Mouse (Mus musculus) right cerebral cortex, adult 18-20 months (tissue): ENCODE data around the gene Tnik.

Experiments
- DNase-seq: peaks from one replicate; pipeline ENCODE4 v3.0.0; 2022; ENCODE audit warnings: mixed read lengths

Tnik gene

DNA sequence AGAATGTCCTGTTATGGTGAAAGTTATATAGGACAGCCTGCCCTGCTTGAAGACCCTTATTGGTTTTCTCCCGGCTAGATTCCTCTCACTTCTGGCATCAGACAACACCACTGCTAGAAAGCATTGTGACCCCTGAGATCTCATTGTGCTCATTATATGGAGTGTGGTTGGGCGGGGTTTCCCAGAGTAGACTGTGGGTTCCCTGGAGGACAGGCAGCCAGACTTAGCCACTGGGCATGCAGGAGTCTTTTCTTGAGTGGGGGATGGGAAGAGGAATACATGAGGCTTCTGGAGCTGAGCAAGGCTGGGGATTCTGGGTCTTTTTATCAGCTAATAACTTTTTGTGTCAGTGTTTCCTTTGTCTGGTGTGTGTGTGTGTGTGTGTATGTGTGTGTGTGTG, 153.0 kb downstream of the Tnik start:
- DNase-seq: no peak

DNA sequence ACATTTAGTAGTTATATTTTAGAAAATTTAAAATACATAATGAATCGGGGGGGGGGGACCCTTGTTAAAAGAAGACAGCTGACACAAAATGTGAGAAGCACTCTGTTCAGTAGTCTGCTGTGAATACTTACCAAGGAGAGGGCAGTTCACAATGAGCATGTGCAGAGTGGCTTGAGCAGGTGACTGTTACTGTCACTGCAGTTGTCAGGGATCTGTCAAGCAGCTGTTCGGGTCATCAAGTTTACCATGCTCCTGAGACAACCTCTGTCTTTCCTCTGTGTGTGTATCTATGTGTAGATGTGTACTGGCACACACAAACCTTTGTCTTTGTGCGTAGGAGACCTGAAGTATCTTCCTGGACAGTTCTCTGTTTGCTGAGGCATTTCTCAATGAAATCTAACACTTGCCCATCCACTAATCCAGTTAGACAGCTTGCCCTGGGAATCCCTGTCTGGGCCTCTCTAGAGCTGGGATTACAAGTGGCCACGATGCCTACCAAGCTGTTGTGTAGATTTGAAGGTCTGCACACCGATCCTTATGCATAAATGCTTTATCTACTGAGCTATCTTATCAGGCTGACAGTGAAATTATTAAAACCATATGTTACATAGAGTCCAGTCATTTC, 154.2 kb downstream of the Tnik start:
- DNase-seq: no peak

- no peak for DNase-seq
Observed at GRCm38 (mm10) chr3:28420194-28420593, 157.2 kb downstream of the Tnik start.

GRCm38 (mm10) chr3:28420698-28421097, 157.7 kb downstream of the Tnik start:
- DNase-seq: no peak

DNA sequence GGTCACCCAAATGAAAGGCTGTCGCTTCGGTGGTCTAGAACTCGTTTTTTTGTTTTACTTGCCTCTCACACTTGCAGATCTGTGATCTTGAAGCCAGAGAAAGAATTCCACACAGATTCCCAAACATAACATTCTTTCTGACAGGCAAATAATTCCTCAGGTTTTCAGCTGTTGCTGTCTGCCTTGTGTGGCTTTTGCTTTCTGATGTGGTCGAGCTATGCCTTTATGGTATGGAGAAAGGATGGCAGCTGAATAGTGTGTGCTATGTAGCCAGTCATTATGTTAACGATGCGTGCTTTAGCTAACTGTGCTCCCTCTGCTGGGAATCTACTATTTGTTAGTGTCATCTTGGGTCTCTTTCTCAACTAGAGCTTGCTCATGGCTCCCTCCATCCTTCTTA, 158.8 kb downstream of the Tnik start:
- DNase-seq: no peak

- DNase-seq: no peak
Observed at GRCm38 (mm10) chr3:28422221-28422620, 159.2 kb downstream of the Tnik start.

GRCm38 (mm10) chr3:28425911-28426310, 162.9 kb downstream of the Tnik start:
- no peak for DNase-seq

DNA sequence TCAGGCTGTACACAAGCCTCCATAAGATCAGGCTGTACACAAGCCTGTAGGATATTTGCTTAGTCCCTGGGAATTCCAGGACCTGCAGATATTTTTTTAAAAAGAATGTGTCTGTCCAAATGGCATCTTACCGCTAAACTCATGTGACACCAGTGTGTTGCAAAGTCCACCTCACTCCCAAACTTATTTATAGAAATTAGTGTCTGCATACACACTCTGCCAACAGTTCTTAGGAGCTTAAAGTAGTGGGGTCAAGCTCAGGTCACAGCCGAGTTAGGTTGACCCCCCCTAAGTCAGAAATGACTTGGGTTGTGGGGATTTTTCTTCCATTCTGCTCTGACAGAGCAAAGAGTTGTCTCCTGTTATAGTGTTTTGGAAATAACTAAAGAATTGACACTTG, 168.4 kb downstream of the Tnik start:
- DNase-seq: no peak

- no peak for DNase-seq
Observed at GRCm38 (mm10) chr3:28432321-28432720, 169.3 kb downstream of the Tnik start.

DNA sequence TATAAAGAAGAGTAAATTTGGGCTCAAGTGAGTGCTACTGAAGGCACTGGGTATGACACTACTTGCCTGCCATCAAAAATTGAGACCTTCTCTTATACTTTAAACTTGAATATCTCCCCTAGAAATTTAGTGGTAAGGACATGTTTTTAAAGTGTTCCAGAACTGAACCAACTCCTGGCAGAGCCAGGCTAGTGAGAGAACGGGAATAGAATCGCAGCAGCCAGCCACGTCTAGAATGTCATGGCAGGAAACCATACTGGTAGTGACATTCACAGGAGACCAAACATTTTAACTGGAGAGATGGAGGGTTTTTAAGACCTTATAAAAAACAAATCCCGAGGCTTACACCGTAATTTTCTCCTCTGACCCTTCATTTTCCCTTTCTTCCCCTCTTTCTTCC, 172.5 kb downstream of the Tnik start:
- DNase-seq: no peak

- no peak for DNase-seq
Observed at GRCm38 (mm10) chr3:28437429-28437828, 174.4 kb downstream of the Tnik start.

- peak; percentile 40 for DNase-seq
Observed at GRCm38 (mm10) chr3:28441545-28441944, 178.5 kb downstream of the Tnik start.

DNA sequence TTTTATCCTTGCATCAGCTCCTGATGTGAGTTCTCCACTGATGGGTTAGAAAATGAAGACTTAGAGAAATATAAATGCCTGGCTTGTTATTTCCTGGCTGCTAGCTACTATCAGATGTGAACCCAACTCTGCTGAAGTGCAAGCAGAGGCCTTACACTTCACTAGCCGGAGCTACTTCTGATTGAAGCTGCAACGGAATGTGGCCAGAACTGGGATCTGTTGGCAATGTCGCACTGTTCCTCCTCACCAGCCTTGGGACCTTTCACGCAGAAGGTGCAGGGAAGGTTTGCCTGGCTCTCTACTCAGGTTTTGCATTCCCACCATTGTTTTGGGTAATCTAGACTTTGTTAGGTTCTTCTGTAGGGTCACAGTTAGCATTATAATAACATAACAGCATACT, 179.1 kb downstream of the Tnik start:
- no peak for DNase-seq

DNA sequence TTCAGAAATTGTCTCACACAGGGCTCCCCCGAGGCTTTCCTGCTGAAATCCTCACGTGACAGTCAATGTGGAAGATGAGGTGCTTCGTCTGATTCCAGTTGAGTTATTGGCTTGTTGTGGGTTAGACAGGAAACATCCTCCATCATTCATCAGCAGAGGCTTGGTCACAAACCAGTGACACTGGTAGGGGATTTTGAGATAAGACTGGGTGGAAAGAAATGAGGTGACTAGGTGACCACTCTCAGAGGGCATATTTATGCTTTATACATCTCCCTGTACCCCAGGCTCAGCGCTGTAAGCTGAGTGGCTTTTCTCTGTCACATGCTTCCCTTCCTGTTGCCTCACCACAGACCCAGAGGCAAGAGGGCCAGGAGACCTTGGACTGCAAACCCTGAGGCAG, 184.9 kb downstream of the Tnik start:
- no peak for DNase-seq

DNA sequence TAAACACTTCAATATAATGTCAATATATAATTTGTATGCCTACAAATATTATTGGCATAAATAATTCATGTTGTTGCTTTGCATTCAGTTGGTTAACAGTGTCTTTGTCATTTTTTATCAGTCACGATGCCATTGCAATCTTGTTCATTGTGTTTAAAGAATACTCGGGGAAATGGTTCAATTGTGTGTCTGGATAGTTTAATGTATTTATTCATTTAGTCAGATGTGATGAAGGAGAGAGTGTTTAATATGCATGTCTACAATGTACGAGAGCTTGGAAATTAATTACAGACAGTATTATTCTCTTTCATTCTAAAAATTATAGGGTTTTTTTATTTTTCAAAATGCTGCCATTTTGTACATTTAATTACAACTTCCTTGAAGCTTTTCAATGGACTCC, 190.4 kb downstream of the Tnik start:
- no peak for DNase-seq

DNA sequence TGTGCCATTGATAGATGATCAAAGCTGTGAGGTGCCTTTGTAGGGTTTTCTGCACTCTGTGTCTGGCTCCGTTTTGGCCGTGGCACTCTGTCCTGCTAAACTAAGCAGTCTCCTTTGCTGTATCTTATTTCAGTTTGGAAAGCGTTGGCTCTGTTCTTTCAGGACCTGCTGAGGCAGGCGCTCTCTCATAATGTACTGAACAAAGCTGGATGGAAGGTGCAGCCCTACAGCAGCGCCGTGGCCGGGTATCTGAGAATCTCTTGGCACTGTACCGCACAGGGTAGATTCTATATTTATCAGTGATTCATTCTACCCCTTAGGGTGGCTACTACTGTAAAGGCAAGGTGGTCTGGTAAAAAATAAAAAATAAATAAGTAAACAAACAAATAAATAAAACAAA, 193.8 kb downstream of the Tnik start:
- no peak for DNase-seq

- DNase-seq: no peak
Observed at GRCm38 (mm10) chr3:28457517-28457916, 194.5 kb downstream of the Tnik start.

DNA sequence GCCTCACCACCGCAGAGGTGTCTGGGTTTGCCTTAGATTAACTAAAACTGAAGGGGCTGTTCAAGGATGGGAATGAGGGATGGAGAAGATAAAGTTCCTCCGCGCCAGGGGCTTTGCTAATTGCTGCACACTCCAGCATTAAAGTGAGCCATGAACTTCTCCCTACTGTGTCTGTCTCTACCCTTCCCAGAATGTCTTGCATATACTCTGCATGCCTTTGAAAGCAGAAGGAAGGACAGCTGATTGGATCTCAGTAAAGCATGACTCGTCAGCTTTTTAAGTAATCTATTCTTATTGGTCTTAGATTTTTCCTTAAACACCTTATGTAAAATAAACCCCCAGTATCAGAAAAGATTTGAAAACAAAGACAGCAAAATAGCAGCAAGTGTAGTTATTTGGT, 203.7 kb downstream of the Tnik start:
- no peak for DNase-seq

- DNase-seq: peak; percentile 29
Observed at GRCm38 (mm10) chr3:28467148-28467754, 204.2 kb downstream of the Tnik start.

- no peak for DNase-seq
Observed at GRCm38 (mm10) chr3:28467871-28468285, 204.9 kb downstream of the Tnik start.

GRCm38 (mm10) chr3:28473439-28473838, 210.4 kb downstream of the Tnik start:
- no peak for DNase-seq

GRCm38 (mm10) chr3:28477373-28477772, 214.4 kb downstream of the Tnik start:
- DNase-seq: no peak

DNA sequence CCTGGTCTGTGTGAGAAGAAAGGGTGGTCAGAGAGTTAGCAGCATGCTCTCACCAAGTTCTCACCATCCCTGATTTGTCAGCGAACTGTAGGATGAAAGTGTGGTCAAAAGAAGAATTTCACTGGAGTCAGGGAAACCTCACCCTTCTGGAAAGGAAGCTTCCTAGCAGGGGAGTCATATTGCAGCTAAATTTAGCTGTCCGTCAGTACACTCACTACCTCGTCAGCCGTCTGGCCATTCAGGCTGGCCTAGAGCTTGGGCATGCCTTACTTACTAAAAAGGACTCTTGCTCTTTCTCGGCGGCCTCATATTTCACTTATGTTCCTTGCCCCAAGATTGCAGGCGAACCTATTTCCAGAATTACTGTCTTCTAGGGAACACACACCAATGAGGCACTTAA, 222.7 kb downstream of the Tnik start:
- peak; percentile 35 for DNase-seq

DNA sequence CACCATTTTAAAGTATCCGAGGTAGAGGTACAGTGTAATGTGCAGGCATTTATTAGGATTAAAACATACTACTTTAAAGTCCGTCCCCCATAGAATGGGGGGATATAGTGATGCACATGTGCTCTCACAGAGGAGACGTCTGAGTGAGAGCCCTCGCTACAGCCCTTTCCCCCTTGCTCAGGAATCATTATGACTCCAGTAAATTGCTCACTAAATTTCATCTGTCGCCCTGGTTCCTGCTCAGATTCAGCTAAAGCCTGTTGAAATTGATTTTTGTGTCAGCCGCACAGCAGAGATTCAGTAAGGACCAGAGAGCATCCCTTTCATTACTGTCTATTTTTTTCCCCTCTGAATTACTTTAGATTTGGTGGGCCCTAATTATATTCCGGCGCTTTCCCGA, 224.4 kb downstream of the Tnik start:
- no peak for DNase-seq
